Mouse (Mus musculus): ENCODE data around the gene Amy2a1. TPM values are rescaled to one million over a fixed set of nuclear protein-coding genes. Genes with fewer than 3 reads are reported as not detected.

Amy2a1 gene
- total and polyA plus RNA-seq, 3 experiments = not detected

DNA sequence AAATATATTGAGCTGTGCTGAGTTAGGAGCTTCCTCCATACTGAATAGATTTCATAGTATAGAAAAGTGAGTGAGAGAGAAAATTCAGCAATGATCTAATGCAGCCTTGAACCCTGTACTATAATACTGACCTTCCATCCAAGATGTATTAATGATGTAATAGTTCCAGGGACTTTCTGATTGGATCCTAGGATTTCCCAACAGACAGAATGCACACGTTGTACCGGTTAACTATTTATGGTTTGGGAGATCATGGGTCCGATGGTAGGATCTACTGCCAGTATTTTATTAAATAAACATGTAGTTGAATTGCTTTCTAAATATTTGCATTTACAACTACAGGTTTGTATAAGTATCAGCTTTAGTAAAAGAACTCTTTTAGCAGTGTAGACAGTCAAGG is 39.9 kb upstream of the Amy2a1 start:
- Histone ChIP-seq H3K9ac (ENCODE audit: control insufficient read depth, low read depth, low read length, poor library complexity, severe bottlenecking) (no peak overlapping the region), H3K9me3 (replicated peaks; ENCODE audit: insufficient read depth, low read length) (no peaks in the 10 kb centered on the region), H3K4me3 (ENCODE audit: control insufficient read depth in 1 of 2, insufficient read depth in 1 of 2, low read depth in 2 of 2, low read length in 2 of 2) (no peak overlapping the region), H3K27me3 (ENCODE audit: control insufficient read depth in 1 of 2, insufficient read depth in 2 of 2, low read length in 2 of 2) (no peaks in the 10 kb centered on the region), H3K79me2 (ENCODE audit: control insufficient read depth, insufficient read depth, low read length, poor library complexity) (no peaks in the 10 kb centered on the region), H3K27ac (ENCODE audit: control insufficient read depth, low read depth, low read length) (no peak overlapping the region), H3K4me1 (ENCODE audit: control insufficient read depth in 1 of 2, insufficient read depth in 2 of 2, low read length in 2 of 2) (no peaks in the 10 kb centered on the region), H3K36me3 (ENCODE audit: control insufficient read depth in 1 of 2, insufficient read depth in 2 of 2, low read length in 2 of 2) (no peaks in the 10 kb centered on the region)
- TF ChIP-seq NELFE (IDR thresholded peaks at IDR 0.05; ENCODE audit: low read depth, low read length) (no peak), POLR2A (IDR thresholded peaks at IDR 0.05; ENCODE audit: control insufficient read depth in 1 of 2, insufficient read depth in 1 of 2, low read depth in 1 of 2, low read length in 2 of 2, poor library complexity in 1 of 2) (no peak), HCFC1 (IDR thresholded peaks at IDR 0.05; ENCODE audit: low read depth, low read length) (no peak), CHD2 (IDR thresholded peaks at IDR 0.05; ENCODE audit: low read length) (no peak), NRF1 (IDR thresholded peaks at IDR 0.05; ENCODE audit: insufficient read depth, low read depth, low read length, poor library complexity, severe bottlenecking) (no peak), ELF1 (IDR thresholded peaks at IDR 0.05; ENCODE audit: low read depth, low read length) (no peak)
- no peak for DNase-seq (ENCODE audit: low read depth, low spot score)

DNA sequence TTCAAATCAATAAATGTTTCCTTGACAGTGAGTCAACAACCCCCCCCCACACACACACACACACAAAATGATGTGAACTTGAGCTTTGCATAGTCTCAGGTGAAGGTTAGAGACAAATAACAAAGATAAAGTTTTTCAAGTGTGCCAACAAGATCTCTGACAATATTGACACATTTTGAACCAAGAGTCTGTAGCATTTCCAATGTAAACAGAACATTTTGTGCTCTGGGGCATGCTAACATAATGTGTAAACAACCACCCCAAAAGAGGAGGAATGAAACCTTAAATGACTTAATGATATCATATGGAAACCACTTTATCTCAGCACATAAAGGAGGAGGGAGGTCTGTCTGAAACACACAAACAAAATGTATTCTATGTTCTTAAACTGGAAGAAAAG is 7.5 kb upstream of the Amy2a1 start:
- Histone ChIP-seq H3K27me3 (ENCODE audit: control insufficient read depth in 1 of 2, insufficient read depth in 2 of 2, low read length in 2 of 2) (no peaks in the 10 kb centered on the region), H3K27ac (ENCODE audit: control insufficient read depth, low read depth, low read length) (no peak overlapping the region), H3K36me3 (ENCODE audit: control insufficient read depth in 1 of 2, insufficient read depth in 2 of 2, low read length in 2 of 2) (no peaks in the 10 kb centered on the region), H3K79me2 (ENCODE audit: control insufficient read depth, insufficient read depth, low read length, poor library complexity) (no peaks in the 10 kb centered on the region), H3K4me3 (ENCODE audit: control insufficient read depth in 1 of 2, insufficient read depth in 1 of 2, low read depth in 2 of 2, low read length in 2 of 2) (no peak overlapping the region), H3K9ac (ENCODE audit: control insufficient read depth, low read depth, low read length, poor library complexity, severe bottlenecking) (no peak overlapping the region), H3K4me1 (ENCODE audit: control insufficient read depth in 1 of 2, insufficient read depth in 2 of 2, low read length in 2 of 2) (no peaks in the 10 kb centered on the region), H3K9me3 (replicated peaks; ENCODE audit: insufficient read depth, low read length) (no peaks in the 10 kb centered on the region)
- no peak for DNase-seq (ENCODE audit: low read depth, low spot score)
- no peak for TF ChIP-seq CTCF (IDR thresholded peaks at IDR 0.05 in 2 of 3, conservative IDR thresholded peaks at IDR 0.05 in 1 of 3; ENCODE audit: control insufficient read depth in 1 of 3, insufficient read depth in 1 of 3, low read depth in 2 of 3, low read length in 3 of 3, poor library complexity in 1 of 3, severe bottlenecking in 1 of 3)
- no peak for TF ChIP-seq NELFE (IDR thresholded peaks at IDR 0.05; ENCODE audit: low read depth, low read length)
- TF ChIP-seq ELF1 (IDR thresholded peaks at IDR 0.05; ENCODE audit: low read depth, low read length) = no peak
- no peak for TF ChIP-seq TBP (IDR thresholded peaks at IDR 0.05; ENCODE audit: low read depth, low read length)
- no peak for TF ChIP-seq ZC3H11A (IDR thresholded peaks at IDR 0.05; ENCODE audit: low read depth, low read length)
- no peak for TF ChIP-seq JUND (IDR thresholded peaks at IDR 0.05; ENCODE audit: low read depth, low read length)
- no peak for TF ChIP-seq UBTF (IDR thresholded peaks at IDR 0.05; ENCODE audit: borderline replicate concordance, insufficient read depth, low read depth, low read length)
- no peak for TF ChIP-seq MYC (IDR thresholded peaks at IDR 0.05; ENCODE audit: low read depth, low read length)
- TF ChIP-seq BHLHE40 (IDR thresholded peaks at IDR 0.05; ENCODE audit: borderline replicate concordance, low read depth, low read length) = no peak
- TF ChIP-seq NRF1 (IDR thresholded peaks at IDR 0.05; ENCODE audit: insufficient read depth, low read depth, low read length, poor library complexity, severe bottlenecking) = no peak
- TF ChIP-seq TAL1 (IDR thresholded peaks at IDR 0.05; ENCODE audit: low read length) = no peak
- no peak for TF ChIP-seq GATA1 (IDR thresholded peaks at IDR 0.05; ENCODE audit: low read depth, low read length)
- TF ChIP-seq MAX (IDR thresholded peaks at IDR 0.05; ENCODE audit: low read length) = no peak
- TF ChIP-seq ZKSCAN1 (IDR thresholded peaks at IDR 0.05; ENCODE audit: low read depth, low read length) = no peak
- TF ChIP-seq POLR2A (IDR thresholded peaks at IDR 0.05; ENCODE audit: control insufficient read depth in 1 of 2, insufficient read depth in 1 of 2, low read depth in 1 of 2, low read length in 2 of 2, poor library complexity in 1 of 2) = no peak

Other genes with a start within 250 kb of the Amy2a1 start
- not detected in 2 replicates for gene Amy2a4, start 241.0 kb downstream of the Amy2a1 start, total RNA-seq (2012; rRNA removed)
- gene Amy2a4, start 241.0 kb downstream of the Amy2a1 start, polyA plus RNA-seq (2012; ENCODE audit: insufficient read depth in 1 of 2, insufficient read length in 2 of 2, low read depth in 1 of 2, low replicate concordance in 2 of 2, missing spikeins in 1 of 2) = not detected
- gene Amy2a3, start 208.4 kb downstream of the Amy2a1 start, total RNA-seq (2012; rRNA removed) = not detected in 2 replicates
- not detected for gene Amy2a3, start 208.4 kb downstream of the Amy2a1 start, polyA plus RNA-seq (2012; ENCODE audit: insufficient read depth in 1 of 2, insufficient read length in 2 of 2, low read depth in 1 of 2, low replicate concordance in 2 of 2, missing spikeins in 1 of 2)
- gene Amy2a2, start 175.8 kb downstream of the Amy2a1 start, total RNA-seq (2012; rRNA removed) = not detected in 2 replicates
- gene Amy2a2, start 175.8 kb downstream of the Amy2a1 start, polyA plus RNA-seq (2012; ENCODE audit: insufficient read depth in 1 of 2, insufficient read length in 2 of 2, low read depth in 1 of 2, low replicate concordance in 2 of 2, missing spikeins in 1 of 2) = not detected
- 0.23 and 0.27 TPM in 2 replicates for gene Amy1, start 74.3 kb upstream of the Amy2a1 start, total RNA-seq (2012; rRNA removed)
- under 1 TPM in 1 of 2 experiments, not detected in 1; 0.81 TPM for gene Amy1, start 74.3 kb upstream of the Amy2a1 start, polyA plus RNA-seq (2012; ENCODE audit: insufficient read depth in 1 of 2, insufficient read length in 2 of 2, low read depth in 1 of 2, low replicate concordance in 2 of 2, missing spikeins in 1 of 2)
- gene Rnpc3, start 97.7 kb upstream of the Amy2a1 start, total RNA-seq (2012; rRNA removed) = 15.0 and 21.0 TPM in 2 replicates
- 10 to 100 TPM in 1 of 2 experiments, not detected in 1; 12.9 TPM for gene Rnpc3, start 97.7 kb upstream of the Amy2a1 start, polyA plus RNA-seq (2012; ENCODE audit: insufficient read depth in 1 of 2, insufficient read length in 2 of 2, low read depth in 1 of 2, low replicate concordance in 2 of 2, missing spikeins in 1 of 2)